Mouse (Mus musculus) G1E (cell line): ENCODE data around the gene Flrt2.

ENCODE experiments used
- CTCF ChIP-seq: IDR thresholded peaks from 2 replicates; pipeline ENCODE4 v1.5.1; 2012; ENCODE audit warnings: low read depth, low read length, inconsistent platforms, mixed read lengths
- TAL1 ChIP-seq: conservative IDR thresholded peaks from 2 replicates; pipeline ENCODE4 v1.6.1; 2012; ENCODE audit warnings: low read depth, low read length, inconsistent platforms, mixed read lengths

DNA sequence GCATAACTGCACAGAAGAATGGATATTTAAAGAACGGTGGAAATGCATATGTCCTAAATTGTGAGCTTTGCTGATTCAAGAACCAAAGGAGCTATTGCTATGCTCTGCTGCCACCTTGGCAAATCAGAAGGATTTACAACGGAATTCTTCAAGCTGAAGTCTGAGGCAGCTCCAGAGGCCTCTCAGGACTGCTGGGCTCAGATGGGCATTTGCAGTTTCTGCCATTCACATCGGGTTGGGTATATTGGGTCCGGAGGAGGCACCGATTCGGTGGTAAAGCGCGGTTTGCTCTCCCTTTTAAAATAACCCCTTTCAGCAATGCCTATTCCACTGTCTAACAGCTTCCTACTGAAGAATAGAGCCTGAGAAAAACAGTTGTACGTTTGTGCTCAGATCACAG lies 1.2 kb upstream of the Flrt2 start:
- no peak for TF ChIP-seq TAL1
- no peak for TF ChIP-seq CTCF
